Mouse (Mus musculus): Measurements from ENCODE around the gene Atp5j2. TPM values are rescaled to one million over a fixed set of nuclear protein-coding genes. Genes with fewer than 3 reads are reported as not detected.

Atp5j2 gene
- total RNA-seq, 2 experiments from 2014 or later: 262 to 270 TPM

Other genes with a start within 250 kb of the Atp5j2 start
- gene Smurf1, start 226.2 kb downstream of the Atp5j2 start, total RNA-seq (2021): 10 to 100 TPM; 28.7 to 29.9 TPM
- gene Gm4871, start 159.3 kb downstream of the Atp5j2 start, total RNA-seq (2021): not detected
- gene 1700018F24Rik, start 149.1 kb downstream of the Atp5j2 start, total RNA-seq (2021): not detected
- gene Arpc1a, start 108.2 kb downstream of the Atp5j2 start, total RNA-seq (2021): 100 to 1,000 TPM; 248 to 263 TPM
- not detected for gene Kpna7, start 108.0 kb downstream of the Atp5j2 start, total RNA-seq (2021)
- 10 to 100 TPM; 23.4 to 26.9 TPM for gene Arpc1b, start 77.8 kb downstream of the Atp5j2 start, total RNA-seq (2021)
- 10 to 100 TPM; 88.8 to 94.5 TPM for gene Pdap1, start 51.8 kb downstream of the Atp5j2 start, total RNA-seq (2021)
- gene Bud31, start 51.7 kb downstream of the Atp5j2 start, total RNA-seq (2021): 10 to 100 TPM; 74.3 to 76.2 TPM
- 10 to 100 TPM; 23.6 to 24.7 TPM for gene Ptcd1, start 25.0 kb downstream of the Atp5j2 start, total RNA-seq (2021)
- 10 to 100 TPM; 23.0 to 23.4 TPM for gene Cpsf4, start 24.8 kb downstream of the Atp5j2 start, total RNA-seq (2021)
- 10 to 100 TPM; 11.0 to 11.5 TPM for gene Zkscan14, start 9.8 kb upstream of the Atp5j2 start, total RNA-seq (2021)
- 10 to 100 TPM; 10.8 to 11.4 TPM for gene Zkscan5, start 12.5 kb upstream of the Atp5j2 start, total RNA-seq (2021)
- gene Zfp655, start 39.7 kb upstream of the Atp5j2 start, total RNA-seq (2021): 10 to 100 TPM; 24.4 to 27.4 TPM
- 10 to 100 TPM; 17.2 to 19.5 TPM for gene Zscan25, start 88.4 kb upstream of the Atp5j2 start, total RNA-seq (2021)
- gene Cyp3a57, start 153.2 kb upstream of the Atp5j2 start, total RNA-seq (2021): not detected

Data from layer of hippocampus, postnatal 36 days (tissue).